Mouse (Mus musculus) embryo, embryonic 11 days (tissue): ENCODE data around the gene Zfp775.
A peak's percentile ranks its signal among the peaks of the same experiment; 100 is the strongest.
"Not testable (repeated sequence)": the region's sequence is repeated elsewhere in the genome, so short reads cannot be mapped to it uniquely, and the experiment has no call there.

ENCODE experiments used
- DNase-seq: peaks from one replicate; pipeline ENCODE4 v3.0.0-alpha.2; 2015

The Zfp775 gene

DNA sequence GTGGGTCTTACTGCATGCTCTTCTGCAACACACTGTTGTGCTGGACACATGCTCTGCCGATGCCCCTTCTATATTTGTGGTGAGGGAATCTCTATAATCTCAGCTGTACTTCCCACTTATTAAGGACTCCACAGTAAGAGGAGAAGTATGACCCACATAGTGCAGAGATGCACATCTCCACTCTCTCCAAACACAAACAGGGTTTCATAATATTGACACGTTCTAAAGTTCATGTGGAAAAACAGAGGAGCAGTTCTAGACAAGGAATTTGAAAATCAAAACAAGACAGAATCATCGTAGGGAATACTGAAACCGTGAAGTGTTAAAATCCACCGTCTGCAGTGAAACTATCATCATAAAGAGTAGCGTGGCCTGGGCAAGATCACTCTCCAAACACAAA, 10.0 kb upstream of the Zfp775 start:
- DNase-seq = no peak

DNA sequence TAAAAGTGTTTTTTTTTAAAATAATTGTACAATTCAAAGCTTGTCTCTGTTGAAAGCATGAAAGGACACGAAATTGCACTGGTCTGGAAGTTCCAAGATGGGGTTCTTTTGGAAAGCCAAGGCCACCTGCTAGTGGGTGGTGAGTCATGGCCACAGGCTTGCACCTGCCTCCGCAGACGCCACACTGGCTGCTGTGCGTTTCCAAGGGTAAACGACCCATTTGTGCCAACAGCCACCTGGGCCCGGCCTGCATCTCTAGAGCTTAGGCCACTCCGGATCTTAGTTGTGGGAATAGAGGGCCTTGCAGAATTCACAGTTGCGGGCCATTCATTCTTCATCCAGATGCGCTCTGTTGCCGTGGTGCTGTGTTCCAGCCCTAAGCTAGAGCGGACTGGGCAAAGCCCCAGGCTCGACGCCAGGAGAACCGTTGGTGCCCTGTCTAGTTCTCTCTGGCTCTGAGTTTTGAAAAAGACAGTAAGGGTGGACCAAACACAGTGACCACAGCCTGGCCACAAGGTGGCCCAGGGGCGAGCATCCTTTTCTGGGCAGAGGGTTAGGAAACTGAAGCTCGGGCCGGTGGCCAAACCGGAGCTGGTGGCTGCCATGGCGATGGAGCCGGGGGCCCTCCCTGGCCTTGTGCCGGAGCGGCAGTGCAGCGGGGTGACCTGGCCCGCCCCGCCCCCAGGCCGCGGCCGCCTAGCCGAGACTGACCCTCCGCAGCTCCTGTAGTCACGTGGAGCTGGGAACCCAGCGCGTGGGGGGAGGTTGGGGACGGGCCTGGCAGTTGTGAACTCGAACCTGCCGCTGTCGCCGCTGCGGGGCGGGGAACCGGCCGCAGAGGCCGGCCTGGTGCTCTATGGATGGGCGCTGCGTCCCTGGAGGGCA, 8.5 kb upstream of the Zfp775 start, which contains the start of the genes Repin1 and Gm44965:
TSS of gene Repin1 (plus strand) at position 726 of the 885 bp plus-strand sequence.
TSS of gene Gm44965 (plus strand) at position 784 of the 885 bp plus-strand sequence.
- DNase-seq = peak; percentile 95

DNA sequence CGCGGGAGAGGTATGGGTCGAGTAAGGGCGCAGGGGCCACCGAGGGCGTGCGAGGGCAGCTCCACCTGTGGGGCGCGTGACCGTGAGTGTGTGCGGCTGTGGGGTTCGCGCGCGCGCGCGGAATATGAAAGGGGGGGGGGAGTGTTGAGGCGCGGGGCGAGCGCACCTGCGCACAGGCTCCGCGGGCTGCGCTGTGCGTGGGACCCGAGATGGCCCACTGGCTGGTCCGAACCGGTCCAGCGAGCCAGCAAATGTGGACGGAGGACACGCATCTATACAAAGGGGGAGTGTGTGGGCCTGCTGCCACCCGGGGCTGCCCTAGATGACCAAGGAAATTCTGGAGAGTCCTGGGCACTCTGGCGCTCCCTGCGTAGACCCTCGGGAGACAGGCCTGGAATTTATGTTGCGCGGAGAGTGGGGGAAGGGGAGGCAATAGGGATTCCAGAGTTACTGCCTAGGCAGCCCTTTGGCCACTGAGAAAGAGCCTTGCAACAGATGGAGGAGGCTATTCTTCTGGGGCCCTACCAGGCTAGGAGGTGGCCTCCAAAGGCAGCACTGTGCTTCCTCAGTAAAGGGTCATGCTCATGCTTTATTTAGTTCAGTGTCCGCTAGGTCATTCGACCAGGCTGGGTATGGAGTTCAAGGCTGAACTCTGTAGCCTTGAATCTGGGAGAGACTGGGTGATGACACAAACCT, 7.7 kb upstream of the Zfp775 start:
- DNase-seq = peak; percentile 79

DNA sequence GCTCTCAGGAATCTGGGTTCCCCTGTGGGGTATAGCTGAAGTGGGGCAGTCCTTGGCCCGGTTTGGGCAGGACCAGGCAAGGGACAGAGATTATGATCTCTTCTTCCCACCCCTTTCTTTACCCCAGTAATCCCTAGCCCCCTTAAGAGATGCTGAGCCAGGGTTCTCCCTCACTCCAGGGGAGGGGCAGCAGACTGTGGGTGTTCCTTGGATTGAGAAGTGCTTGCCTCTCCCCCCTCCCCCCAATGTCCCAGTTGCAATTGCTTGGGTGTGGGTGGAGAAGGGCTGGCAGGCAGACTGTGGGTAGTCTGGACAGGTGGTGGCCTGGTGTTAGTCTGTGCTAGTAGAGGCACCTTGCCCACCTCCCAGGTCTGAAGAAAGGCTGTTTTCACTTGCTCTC, 6.6 kb upstream of the Zfp775 start:
- DNase-seq = no peak

DNA sequence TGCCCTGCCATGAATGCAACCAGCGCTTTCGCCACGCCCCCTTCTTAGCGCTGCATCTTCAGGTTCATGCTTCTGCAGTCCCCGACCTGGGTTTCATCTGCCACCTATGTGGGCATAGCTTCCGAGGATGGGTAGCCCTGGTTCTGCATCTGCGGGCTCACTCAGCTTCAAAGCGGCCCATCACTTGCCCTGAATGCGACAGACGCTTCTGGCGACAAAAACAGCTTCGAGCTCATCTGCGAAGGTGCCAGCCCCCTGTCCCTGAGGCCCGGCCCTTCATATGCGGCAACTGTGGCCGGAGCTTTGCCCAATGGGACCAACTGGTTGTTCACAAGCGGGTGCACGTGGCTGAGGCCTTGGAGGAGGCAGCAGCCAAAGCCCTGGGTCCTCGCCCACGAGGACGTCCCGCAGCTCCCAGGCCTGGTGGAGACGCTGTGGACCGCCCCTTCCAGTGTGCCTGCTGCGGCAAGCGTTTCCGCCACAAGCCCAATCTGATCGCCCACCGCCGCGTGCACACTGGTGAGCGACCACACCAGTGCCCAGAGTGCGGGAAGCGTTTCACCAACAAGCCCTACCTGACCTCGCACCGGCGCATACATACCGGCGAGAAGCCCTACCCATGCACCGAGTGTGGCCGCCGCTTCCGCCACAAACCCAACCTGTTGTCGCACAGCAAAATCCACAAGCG, 5.2 kb upstream of the Zfp775 start:
- no peak for DNase-seq

DNA sequence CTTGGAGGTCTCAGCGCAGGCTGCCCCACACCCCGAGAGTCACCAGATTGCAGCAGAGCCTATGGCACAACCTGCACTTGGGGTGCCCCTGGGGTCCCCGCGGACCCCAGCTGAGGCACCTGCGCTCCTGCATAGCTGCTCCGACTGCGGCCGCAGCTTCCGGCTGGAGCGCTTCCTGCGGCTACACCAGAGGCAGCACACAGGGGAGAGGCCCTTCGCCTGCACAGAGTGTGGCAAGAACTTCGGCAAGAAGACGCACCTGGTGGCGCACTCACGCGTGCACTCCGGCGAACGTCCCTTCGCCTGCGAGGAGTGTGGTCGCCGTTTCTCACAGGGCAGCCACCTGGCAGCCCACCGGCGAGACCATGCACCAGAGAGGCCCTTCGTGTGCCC, 4.6 kb upstream of the Zfp775 start:
- no peak for DNase-seq

DNA sequence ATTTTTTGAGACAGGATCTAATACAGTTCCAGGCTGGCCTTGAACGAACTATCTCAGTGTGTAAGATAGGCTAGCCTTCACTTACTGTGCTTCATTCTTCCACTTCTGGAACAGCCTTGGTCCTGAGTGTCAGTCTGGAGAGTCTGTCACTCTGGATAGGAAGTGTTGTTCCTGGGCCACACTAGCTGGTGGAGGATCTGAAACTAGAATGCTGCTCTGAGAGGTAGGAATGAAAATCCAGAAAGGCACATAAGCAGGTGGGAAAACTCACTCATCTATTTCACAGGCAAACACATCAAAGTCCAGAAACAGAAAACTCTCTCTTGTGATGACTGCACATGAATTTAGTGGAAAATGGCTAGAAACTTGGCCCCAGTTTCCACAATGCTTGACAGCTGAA, 1.3 kb upstream of the Zfp775 start:
- DNase-seq = no peak

DNA sequence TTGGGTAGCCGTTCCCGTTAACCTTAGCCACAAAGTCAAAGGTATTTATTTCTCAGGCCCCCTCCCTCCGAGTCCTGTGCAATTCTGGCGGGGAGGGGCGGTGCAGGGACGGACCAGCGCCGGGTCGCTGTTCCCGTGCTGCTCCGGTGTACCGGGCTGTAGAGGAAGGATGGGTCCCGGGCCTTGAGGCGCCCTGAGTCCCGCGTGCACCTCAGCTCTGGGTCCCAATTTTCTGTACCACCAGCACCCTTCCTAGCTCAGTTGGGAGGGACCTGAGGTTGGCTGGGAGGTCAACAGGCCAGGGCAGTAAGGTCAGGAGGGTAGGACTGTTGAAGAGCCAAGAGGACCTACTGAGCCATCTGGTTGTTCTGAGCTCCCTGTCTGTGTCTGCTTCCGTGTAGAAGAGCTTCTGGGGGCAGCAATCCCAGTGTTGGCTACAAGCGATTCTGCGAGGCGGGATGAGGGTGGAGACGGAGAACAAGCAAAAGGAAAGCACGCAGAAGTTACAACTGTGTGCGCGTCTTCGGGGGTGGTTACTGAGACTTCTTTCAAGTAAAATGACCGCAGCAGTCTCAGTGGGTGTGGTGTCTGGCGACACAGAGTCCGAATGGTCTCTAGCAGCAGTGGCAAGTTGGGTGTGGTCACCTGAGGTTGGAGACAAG, 348 bp downstream of the Zfp775 start:
- peak; percentile 50 for DNase-seq

DNA sequence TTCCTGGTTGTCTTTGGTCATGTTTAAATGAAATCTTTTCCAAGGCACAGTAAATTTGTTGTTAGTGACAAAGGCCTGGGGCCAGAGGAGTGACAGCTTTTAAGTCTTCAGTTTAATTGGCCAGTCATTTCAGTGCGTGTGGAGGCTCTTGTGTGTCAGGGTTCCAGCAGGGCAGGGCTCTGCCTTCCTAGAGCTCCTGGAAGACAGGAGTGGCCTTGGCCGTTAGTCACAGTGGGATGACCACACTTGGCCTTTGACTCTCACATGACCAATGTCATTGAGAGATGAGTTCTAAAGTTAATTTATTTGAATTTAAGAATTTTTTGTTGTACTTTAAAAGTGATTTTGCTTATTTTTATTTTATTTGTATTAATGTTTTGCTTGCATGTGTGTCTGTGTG, 6.3 kb downstream of the Zfp775 start:
- DNase-seq = no peak

DNA sequence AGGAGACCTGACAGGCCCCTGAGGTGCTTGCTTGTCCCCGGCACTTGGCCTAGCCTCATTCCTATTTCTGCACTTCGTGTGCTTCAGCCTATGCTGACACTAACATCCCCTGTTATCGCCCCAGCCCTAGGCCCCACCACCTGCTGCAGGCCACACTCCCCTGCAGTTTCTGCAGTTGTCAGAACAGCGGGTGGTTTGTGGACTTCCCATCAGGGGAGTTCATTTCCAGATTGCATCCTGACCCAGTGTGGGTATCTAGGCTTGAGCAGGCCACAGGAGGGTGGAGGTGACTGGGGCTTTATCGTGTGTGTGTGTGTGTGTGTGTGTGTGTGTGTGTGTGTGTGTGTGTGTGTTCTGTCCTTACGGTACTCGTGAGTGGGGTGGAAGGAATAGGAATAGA, 7.6 kb downstream of the Zfp775 start:
- no peak for DNase-seq

DNA sequence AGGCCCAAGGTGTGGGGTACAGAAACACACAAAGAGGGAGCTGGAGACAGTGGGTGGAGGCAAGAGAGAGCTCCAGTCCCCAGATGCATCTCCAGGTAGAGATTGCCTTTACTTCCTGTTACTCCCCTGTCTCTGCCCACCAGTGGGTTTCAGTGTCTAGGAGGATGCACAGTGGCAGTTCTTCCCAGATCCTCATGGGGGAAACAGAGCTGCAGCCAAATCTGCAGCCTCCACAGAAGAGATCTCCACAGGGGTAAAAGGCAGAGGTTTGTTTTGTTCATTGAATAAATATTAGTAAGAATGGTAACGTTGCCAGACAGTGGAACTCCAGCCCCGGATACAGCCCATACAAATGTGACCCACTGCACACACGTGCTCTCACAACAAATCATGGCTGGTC, 8.8 kb downstream of the Zfp775 start:
- DNase-seq = no peak

DNA sequence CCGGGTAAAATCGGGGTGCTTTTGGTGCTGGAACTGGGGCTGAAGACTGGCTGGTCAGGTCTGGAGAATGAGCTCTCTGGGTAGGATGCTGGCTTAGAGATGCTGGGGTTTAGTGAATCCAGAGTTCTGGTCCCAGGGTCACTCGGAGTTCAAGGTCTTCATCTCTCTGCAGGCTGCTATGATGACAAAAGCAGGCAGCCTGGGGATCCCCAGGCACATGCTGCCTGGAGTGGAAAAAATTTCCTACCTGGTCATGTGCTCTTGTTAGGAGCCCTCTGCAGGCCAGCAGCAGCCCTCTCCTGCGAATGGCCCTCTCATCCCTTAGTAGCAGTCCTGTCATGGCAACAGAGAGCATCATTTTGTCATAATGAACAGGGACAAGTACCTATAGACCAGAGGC, 11.6 kb downstream of the Zfp775 start:
- no peak for DNase-seq

DNA sequence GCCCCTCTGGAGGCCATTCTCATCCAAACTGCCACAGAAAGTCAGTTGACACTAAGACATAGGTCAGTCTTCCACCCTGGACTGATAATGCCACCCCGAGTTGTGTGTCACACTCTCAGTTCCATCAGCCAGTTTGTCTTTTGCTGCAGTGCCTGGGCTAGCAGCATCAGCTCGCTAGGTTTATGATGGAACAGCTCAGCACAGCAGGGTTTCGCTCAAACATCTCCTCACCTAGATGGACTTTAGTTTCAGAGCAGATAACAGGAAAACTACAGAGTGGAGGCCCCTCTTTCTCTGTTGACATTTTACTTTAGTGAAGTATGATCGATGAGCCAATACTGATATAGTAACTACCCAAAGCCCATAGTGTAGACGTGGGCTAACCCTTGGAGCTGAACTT, 12.9 kb downstream of the Zfp775 start:
- DNase-seq = no peak

DNA sequence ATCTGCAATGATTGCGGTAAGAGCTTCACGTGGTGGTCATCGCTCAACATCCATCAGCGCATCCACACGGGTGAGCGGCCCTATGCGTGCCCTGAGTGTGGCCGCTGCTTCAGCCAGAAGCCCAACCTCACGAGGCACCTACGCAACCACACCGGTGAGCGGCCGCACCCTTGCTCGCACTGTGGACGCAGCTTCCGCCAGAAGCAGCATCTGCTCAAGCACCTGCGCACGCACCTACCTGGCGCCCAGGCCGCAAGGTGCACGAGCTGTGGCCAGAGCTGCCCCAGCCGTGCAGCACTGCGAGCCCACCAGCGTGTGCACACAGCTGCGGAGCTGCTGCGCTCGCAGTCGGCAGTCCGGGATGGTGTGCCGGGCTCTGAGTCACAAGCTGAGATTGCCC, 18.2 kb downstream of the Zfp775 start:
- DNase-seq = no peak

DNA sequence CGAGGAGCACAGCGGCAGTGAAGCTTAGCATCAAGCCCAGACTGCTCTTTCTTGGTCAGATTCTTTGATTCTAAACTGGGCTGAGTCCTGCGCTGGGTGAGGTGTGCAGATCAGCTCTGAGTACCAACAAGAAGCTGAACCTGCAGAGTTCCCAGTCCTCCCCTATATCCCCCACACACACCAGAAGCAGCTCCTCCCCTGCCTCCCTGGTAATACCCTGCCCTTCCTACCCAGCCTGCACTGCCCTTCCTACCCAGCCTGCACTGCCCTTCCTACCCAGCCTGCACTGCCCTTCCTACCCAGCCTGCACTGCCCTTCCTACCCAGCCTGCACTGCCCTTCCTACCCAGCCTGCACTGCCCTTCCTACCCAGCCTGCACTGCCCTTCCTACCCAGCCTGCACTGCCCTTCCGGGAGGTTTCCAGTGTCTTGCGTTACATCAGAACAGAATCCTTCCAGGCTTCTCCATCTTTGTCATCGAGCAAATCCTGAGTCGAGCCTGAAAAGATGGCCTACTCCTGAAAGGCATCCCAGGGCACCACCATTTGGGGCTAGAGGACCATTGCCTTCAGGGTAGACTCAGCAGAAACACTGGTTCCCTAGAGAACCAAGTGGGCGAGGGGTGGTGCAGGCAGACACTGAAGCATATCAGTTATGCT, 20.5 kb downstream of the Zfp775 start:
- not testable (repeated sequence) for DNase-seq

DNA sequence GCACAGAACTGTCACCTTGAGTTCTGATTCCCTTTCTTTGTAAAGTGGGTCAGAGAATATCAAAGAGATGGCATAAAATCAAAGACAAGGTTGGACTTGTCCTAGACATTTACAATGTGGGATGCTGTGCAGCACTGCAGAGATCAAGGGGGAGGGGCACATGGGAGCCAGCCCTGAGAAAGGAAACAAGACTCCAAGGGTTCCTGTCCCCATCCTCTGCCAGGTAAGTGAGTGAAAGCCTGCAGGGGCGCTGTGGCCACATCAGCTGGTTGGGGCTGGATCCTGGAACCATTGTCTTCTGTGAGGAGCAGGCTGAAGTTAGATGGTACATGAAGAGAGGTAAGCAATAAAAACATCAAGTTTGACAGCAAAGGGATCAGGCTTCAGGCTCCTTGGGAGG, 21.6 kb downstream of the Zfp775 start:
- no peak for DNase-seq

DNA sequence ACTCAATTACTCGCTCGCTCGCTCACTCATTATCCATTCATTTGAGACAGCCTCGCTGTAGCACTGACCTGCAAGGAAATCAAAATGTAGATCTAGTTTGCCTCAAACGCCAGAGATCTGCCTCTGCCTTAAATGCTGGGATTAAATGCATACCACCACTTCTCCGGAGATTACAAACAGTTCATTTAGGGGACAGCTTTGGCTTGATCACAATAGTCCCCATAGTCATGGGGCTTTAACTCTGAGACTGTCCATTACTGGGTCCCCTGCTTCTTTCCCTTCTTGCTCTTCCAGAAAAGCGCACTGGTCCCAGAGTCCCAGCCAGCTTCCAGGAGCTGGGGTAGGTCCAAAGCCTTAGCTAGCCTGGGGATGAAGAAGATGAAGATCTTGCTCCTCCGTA, 24.6 kb downstream of the Zfp775 start, which contains the start of gene AI854703:
TSS of gene AI854703 (plus strand) at position 301 of the 400 bp plus-strand sequence.
- DNase-seq = no peak

DNA sequence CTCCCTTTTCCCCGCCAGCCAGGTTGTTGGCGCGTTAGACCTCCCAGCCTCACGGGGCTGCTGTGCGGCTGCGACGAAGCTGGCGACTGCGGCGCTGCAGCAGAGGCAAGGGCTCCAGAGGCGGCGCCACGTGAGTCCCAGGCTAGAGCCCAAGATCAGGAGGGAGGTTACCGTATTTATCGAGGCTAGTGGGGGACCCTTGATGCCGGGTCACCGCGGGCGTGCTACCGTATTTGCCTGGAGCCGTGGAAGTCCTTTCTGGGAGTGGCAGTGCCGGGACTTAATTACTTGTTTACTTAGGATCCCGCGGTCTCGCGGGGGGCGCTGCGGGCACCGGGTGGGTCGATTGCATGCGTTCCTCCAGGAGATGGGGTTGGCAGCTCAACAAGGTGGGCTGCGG, 25.1 kb downstream of the Zfp775 start:
- DNase-seq = peak; percentile 85

DNA sequence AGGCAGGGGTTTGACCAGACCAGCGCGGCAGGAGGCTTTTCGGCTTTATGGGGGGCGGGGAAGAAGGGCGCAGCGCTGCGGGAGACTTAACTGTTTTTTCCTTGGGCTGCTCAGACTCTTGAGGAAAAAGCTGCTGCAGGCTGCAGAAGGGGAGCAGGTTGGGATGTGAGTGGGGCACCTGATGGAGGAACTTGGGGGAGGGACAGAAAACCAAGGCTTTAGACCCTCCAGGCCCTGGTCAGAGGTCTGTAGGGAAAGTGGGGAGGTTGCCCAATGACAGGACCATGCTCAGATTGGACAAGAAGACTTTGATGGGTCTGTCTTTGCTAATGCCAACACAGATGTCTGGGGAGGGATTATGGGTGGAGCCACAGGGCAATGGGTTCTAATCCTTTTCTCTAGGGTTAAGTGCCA, 25.7 kb downstream of the Zfp775 start:
- DNase-seq = no peak

DNA sequence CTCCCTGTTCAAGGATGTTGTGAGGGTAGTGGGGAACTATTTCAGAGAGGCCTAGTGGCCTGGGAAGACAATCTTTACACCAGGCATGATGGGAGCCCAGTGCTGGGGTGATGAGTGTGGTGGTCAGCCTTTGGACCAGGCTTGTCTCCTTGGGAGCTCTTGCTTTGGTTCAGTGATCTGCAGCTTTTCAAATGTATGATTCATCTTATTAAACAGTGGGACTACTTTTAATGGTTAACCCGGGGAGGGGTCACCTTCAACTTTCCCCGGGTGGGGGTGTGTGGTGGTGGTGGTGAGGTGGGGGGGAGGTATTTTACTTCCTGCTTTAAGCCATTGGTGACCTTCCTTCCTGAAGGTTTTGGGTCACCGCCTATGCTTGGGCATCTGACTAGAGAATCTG, 26.5 kb downstream of the Zfp775 start:
- DNase-seq = no peak

DNA sequence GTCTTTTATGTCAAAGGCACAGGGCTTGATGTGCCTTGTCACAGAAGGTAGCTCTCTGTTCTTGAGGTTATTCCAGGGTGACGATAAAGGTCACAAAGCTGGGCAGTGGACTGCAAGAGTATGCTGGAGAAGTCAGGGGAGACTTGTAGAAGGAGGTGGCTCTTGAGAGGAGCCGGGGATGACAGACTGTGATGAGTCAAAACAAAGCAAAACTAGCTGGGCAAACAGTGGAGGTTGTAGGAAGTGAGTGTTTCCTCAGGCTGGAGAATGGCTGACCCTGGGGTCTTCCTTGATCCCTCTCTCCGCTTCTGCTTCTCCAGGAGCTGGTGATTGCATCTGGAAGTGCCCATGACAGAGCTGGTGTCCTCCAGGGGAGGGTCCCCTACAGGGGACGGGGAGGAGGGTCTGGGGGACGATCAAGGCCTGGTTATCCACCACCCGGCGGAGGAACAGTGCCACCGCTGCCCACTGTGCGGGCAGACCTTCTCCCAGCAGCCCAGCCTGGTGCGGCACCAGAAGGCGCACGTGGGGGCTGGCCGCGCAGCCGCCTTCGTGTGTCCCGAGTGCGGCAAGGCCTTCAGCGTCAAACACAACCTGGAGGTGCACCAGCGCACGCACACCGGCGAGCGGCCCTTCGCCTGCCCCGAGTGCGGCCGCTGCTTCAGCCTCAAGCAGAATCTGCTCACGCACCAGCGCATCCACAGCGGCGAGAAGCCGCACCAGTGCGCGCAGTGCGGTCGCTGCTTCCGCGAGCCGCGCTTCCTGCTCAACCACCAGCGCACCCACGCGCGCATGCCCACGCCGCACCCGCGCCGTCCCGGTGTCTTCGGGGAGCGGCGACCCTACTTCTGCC, 27.2 kb downstream of the Zfp775 start:
- peak; percentile 62 for DNase-seq

DNA sequence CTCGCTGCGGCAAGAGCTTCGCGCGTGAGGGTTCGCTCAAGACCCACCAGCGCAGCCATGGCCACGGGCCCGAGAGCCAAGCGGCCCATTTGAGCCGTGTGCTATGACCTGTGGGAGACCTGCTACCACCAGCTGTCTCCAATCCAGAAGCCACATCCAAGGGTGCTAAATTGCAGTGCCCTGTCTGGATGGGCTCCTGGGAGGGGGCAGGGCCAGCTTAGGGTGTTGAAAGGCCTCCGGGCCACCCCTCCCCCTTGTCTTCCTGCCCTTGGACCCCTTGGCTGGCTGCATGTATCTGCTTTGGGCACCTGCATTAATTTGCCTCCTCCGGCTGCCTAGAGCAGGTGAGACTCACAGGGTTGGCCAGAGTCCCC, 27.8 kb downstream of the Zfp775 start:
- DNase-seq = no peak
